Mouse (Mus musculus): ENCODE results near the gene Rimklb. TPM values are rescaled to one million over a fixed set of nuclear protein-coding genes. Genes with fewer than 3 reads are reported as not detected.
"Not testable (repeated sequence)": the region's sequence is repeated elsewhere in the genome, so short reads cannot be mapped to it uniquely, and the experiment has no call there.

Gene Rimklb
- polyA plus RNA-seq, 1 experiment from 2014 or later = 0.99 TPM

- H3K27me3 ChIP-seq (replicated peaks; ENCODE audit: insufficient read depth, low read length) = no peaks in the 10 kb centered on the region
- no peak overlapping the region for H3K9ac ChIP-seq (replicated peaks; ENCODE audit: low read depth)
- ATAC-seq (peak; percentile 65), DNase-seq (ENCODE audit: low spot score) (peak; percentile 61)
- no peak overlapping the region for H3K27ac ChIP-seq (ENCODE audit: low read length)
- H3K36me3 ChIP-seq (ENCODE audit: insufficient read depth, low read length) = no peaks in the 10 kb centered on the region
- no peak overlapping the region for H3K4me3 ChIP-seq (ENCODE audit: low read depth, low read length)
- TF ChIP-seq EP300 (IDR thresholded peaks at IDR 0.05) = no peak
- no peak for TF ChIP-seq CTCF (IDR thresholded peaks at IDR 0.05)
- H3K4me2 ChIP-seq (replicated peaks; ENCODE audit: low read depth, low read length) = no peak overlapping the region
- H3K4me1 ChIP-seq (ENCODE audit: insufficient read depth, low read depth, low read length) = no peaks in the 10 kb centered on the region
- no peaks in the 10 kb centered on the region for H3K9me3 ChIP-seq (ENCODE audit: low read length)
- WGBS = 55% methylated on average over 9 of the region's 9 CpGs
These were observed 24.0 kb upstream of the Rimklb start for GRCm38 (mm10) chr6:122522595-122522994.

- Histone ChIP-seq H3K36me3 (ENCODE audit: insufficient read depth, low read length) (no peaks in the 10 kb centered on the region), H3K4me2 (replicated peaks; ENCODE audit: low read depth, low read length) (no peak overlapping the region), H3K4me3 (ENCODE audit: low read depth, low read length) (no peak overlapping the region), H3K4me1 (ENCODE audit: insufficient read depth, low read depth, low read length) (no peaks in the 10 kb centered on the region), H3K9me3 (ENCODE audit: low read length) (no peaks in the 10 kb centered on the region), H3K9ac (replicated peaks; ENCODE audit: low read depth) (no peak overlapping the region), H3K27me3 (replicated peaks; ENCODE audit: insufficient read depth, low read length) (no peaks in the 10 kb centered on the region), H3K27ac (ENCODE audit: low read length) (no peak overlapping the region)
- no peak for ATAC-seq
- no peak for TF ChIP-seq EP300 (IDR thresholded peaks at IDR 0.05)
- TF ChIP-seq CTCF (IDR thresholded peaks at IDR 0.05) = peak; percentile 71
- WGBS = 19% methylated on average over 2 of the region's 2 CpGs
- DNase-seq (ENCODE audit: low spot score) = peak; percentile 69
These were observed 20.8 kb upstream of the Rimklb start for GRCm38 (mm10) chr6:122519384-122519783.

- Histone ChIP-seq H3K36me3 (ENCODE audit: insufficient read depth, low read length) (no peaks in the 10 kb centered on the region), H3K9me3 (ENCODE audit: low read length) (no peaks in the 10 kb centered on the region), H3K4me3 (ENCODE audit: low read depth, low read length) (no peak overlapping the region), H3K4me1 (ENCODE audit: insufficient read depth, low read depth, low read length) (no peaks in the 10 kb centered on the region), H3K27me3 (replicated peaks; ENCODE audit: insufficient read depth, low read length) (no peaks in the 10 kb centered on the region), H3K27ac (ENCODE audit: low read length) (no peak overlapping the region), H3K4me2 (replicated peaks; ENCODE audit: low read depth, low read length) (no peak overlapping the region), H3K9ac (replicated peaks; ENCODE audit: low read depth) (no peak overlapping the region)
- no peak for DNase-seq (ENCODE audit: low spot score)
- TF ChIP-seq EP300 (IDR thresholded peaks at IDR 0.05) (no peak), CTCF (IDR thresholded peaks at IDR 0.05) (no peak)
- WGBS = 63% methylated on average over 1 of the region's 1 CpGs
- ATAC-seq = peak; percentile 25; the same call in 1 of the 2 replicates
These were observed 19.1 kb upstream of the Rimklb start for GRCm38 (mm10) chr6:122517668-122518067.

GRCm38 (mm10) chr6:122515762-122516161, 17.2 kb upstream of the Rimklb start:
- not testable (repeated sequence) for DNase-seq (ENCODE audit: low spot score); H3K9ac ChIP-seq (replicated peaks; ENCODE audit: low read depth); H3K36me3 ChIP-seq (ENCODE audit: insufficient read depth, low read length); ATAC-seq; H3K4me2 ChIP-seq (replicated peaks; ENCODE audit: low read depth, low read length); H3K9me3 ChIP-seq (ENCODE audit: low read length); H3K4me1 ChIP-seq (ENCODE audit: insufficient read depth, low read depth, low read length); H3K27me3 ChIP-seq (replicated peaks; ENCODE audit: insufficient read depth, low read length); H3K27ac ChIP-seq (ENCODE audit: low read length); H3K4me3 ChIP-seq (ENCODE audit: low read depth, low read length)
- WGBS = 83% methylated on average over 2 of the region's 2 CpGs

DNA sequence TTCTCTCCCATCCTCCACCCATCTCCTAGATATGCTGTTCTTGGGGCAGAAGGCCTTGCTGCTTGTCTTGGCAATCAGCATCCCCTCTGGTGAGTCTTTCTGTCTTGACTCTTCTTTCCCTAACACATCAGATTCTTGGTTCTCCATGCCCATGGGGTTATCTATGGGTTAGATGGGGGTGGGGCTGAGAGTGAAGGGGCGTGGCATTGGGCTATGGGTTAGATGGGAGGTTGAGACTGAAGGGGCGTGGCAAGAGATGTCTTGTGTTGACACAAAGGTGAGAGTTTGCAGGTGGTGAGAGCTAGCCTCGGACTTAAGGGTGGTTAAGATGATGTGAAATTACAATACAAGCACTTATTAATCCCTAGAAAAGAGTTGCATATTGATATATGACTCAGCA, 15.8 kb upstream of the Rimklb start:
- H3K36me3 ChIP-seq (ENCODE audit: insufficient read depth, low read length) = no peaks in the 10 kb centered on the region
- H3K4me3 ChIP-seq (ENCODE audit: low read depth, low read length) = no peak overlapping the region
- WGBS = 63% methylated on average over 3 of the region's 3 CpGs
- no peak overlapping the region for H3K27ac ChIP-seq (ENCODE audit: low read length)
- H3K27me3 ChIP-seq (replicated peaks; ENCODE audit: insufficient read depth, low read length) = no peaks in the 10 kb centered on the region
- ATAC-seq (no peak), DNase-seq (ENCODE audit: low spot score) (no peak)
- H3K9me3 ChIP-seq (ENCODE audit: low read length) = no peaks in the 10 kb centered on the region
- no peak for TF ChIP-seq CTCF (IDR thresholded peaks at IDR 0.05)
- no peak for TF ChIP-seq EP300 (IDR thresholded peaks at IDR 0.05)
- no peak overlapping the region for H3K9ac ChIP-seq (replicated peaks; ENCODE audit: low read depth)
- no peak overlapping the region for H3K4me2 ChIP-seq (replicated peaks; ENCODE audit: low read depth, low read length)
- no peaks in the 10 kb centered on the region for H3K4me1 ChIP-seq (ENCODE audit: insufficient read depth, low read depth, low read length)

DNA sequence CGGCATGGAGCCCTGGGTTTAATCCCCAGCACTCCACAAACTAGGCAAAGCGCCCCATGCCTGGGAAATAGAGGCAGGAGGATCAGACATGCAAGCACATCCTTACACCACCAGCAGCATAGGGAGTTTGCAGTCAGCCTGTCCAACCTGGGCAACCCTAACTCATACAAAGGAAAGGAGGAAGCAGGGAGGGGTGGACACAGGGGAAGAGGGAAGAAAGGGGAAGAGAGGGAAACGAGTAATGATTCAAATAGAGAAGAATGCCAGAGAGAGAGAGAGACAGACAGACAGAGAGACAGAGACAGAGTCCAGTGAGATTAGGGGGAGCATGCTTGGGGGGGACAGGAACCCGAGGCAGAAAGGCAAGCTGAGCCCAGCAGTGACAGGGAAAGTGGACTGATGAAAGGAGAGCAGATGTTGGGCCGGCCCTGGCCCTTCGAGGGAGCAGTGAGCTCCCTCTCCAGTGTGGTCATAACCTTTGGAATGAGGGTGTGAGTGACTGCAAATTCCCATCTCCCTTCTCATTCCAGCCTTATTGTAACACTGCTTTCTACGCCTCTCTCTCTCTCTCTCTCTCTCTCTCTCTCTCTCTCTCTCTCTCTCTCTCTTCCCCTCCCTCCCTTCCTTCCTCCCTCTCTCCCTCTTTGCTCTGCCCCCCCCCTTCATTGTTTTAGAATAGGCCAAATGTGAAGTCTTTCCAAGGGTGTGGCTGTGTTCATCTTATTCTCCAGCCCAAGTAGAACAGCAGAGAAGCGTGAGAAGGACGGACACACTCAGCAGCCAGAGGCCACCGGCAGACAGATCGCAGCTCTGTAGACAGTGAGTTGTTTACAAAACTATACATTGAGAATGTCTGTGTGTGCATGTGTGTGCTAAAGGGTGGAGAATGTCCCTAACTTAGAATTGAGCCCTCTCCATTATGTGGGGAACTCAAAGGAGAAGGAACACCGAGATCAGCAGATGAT, 14.6 kb upstream of the Rimklb start:
- TF ChIP-seq EP300 (IDR thresholded peaks at IDR 0.05) (no peak), CTCF (IDR thresholded peaks at IDR 0.05) (no peak)

More for the DNA sequence above, 14.6 kb upstream of the Rimklb start:
- H3K27ac ChIP-seq (ENCODE audit: low read length) = no peak overlapping the region
- H3K36me3 ChIP-seq (ENCODE audit: insufficient read depth, low read length) = no peaks in the 10 kb centered on the region
- no peaks in the 10 kb centered on the region for H3K9me3 ChIP-seq (ENCODE audit: low read length)
- H3K9ac ChIP-seq (replicated peaks; ENCODE audit: low read depth) = no peak overlapping the region
- H3K4me1 ChIP-seq (ENCODE audit: insufficient read depth, low read depth, low read length) = no peaks in the 10 kb centered on the region
- H3K4me3 ChIP-seq (ENCODE audit: low read depth, low read length) = no peak overlapping the region
- H3K4me2 ChIP-seq (replicated peaks; ENCODE audit: low read depth, low read length) = no peak overlapping the region
- peak; percentile 43 for ATAC-seq
- H3K27me3 ChIP-seq (replicated peaks; ENCODE audit: insufficient read depth, low read length) = no peaks in the 10 kb centered on the region
- no peak for DNase-seq (ENCODE audit: low spot score)
- 37% methylated on average over 11 of the region's 12 CpGs for WGBS

Data from lung, postnatal 0 days (tissue).